Mouse (Mus musculus) brain, embryonic 14.5 days (tissue): ENCODE measurements around the gene Iqck. TPM values are rescaled to one million over a fixed set of nuclear protein-coding genes. Genes with fewer than 3 reads are reported as not detected.

Experiments used
- DNase-seq: peaks from one replicate; pipeline ENCODE4 v3.0.0-alpha.2; 2011; ENCODE audit warnings: low read depth
- CTCF ChIP-seq: fragments of 200-500 bp; IDR thresholded peaks from 2 replicates; pipeline ENCODE4 v1.5.1; 2012; ENCODE audit warnings: inconsistent platforms, mild to moderate bottlenecking, moderate library complexity, borderline replicate concordance; ENCODE audit not compliant: insufficient read depth, insufficient read length; ENCODE audit errors: extremely low read depth
- POLR2A ChIP-seq: fragments of 200-500 bp; IDR thresholded peaks from 2 replicates; pipeline ENCODE4 v1.6.1; 2012; ENCODE audit warnings: mild to moderate bottlenecking, inconsistent platforms, borderline replicate concordance; ENCODE audit not compliant: poor library complexity, insufficient read depth, insufficient read length, severe bottlenecking; ENCODE audit errors: extremely low read depth
- polyA plus RNA-seq: library from polyadenylated mRNA; depleted of rRNA; stranded (reverse); fragments of >200 nt; gene quantifications from 2 replicates; pipeline ENCODE4 v1.2.3, GENCODE M21; 2012

Gene Iqck
- polyA plus RNA-seq, 1 experiment = 4.1 TPM

GRCm38 (mm10) chr7:118989275-118989856 lies 133.8 kb downstream of the Iqck start:
- no peak for TF ChIP-seq CTCF

GRCm38 (mm10) chr7:118990282-118990681 lies 134.7 kb downstream of the Iqck start:
- TF ChIP-seq CTCF = no peak
- TF ChIP-seq POLR2A = no peak
- DNase-seq = peak; percentile 85

More at GRCm38 (mm10) chr7:118989275-118989856, 133.8 kb downstream of the Iqck start:
- no peak for DNase-seq

- TF ChIP-seq CTCF = no peak
- no peak for TF ChIP-seq POLR2A
- peak; percentile 72 for DNase-seq
These were observed 135.9 kb downstream of the Iqck start for GRCm38 (mm10) chr7:118991341-118991884.

- DNase-seq = no peak
- TF ChIP-seq POLR2A (no peak), CTCF (no peak)
These were observed 136.6 kb downstream of the Iqck start for GRCm38 (mm10) chr7:118992080-118992560.

- TF ChIP-seq CTCF = no peak
- TF ChIP-seq POLR2A = no peak
- peak; percentile 90 for DNase-seq
These were observed 137.3 kb downstream of the Iqck start for GRCm38 (mm10) chr7:118992623-118993405.

- peak; percentile 85 for DNase-seq
- TF ChIP-seq POLR2A (no peak), CTCF (no peak)
These were observed 138.2 kb downstream of the Iqck start for GRCm38 (mm10) chr7:118993597-118994230.

- no peak for TF ChIP-seq POLR2A
- no peak for TF ChIP-seq CTCF
- peak; percentile 59 for DNase-seq
These were observed 138.8 kb downstream of the Iqck start for GRCm38 (mm10) chr7:118994231-118994842.

GRCm38 (mm10) chr7:118995007-118995406 lies 139.5 kb downstream of the Iqck start, which contains the start of gene Gprc5b:
Gprc5b (minus strand) TSS chr7:118995211.
- no peak for TF ChIP-seq CTCF
- peak; percentile 86 for TF ChIP-seq POLR2A

GRCm38 (mm10) chr7:118995671-118996070 lies 140.1 kb downstream of the Iqck start:
- TF ChIP-seq POLR2A (no peak), CTCF (no peak)
- no peak for DNase-seq

More at GRCm38 (mm10) chr7:118995007-118995406, 139.5 kb downstream of the Iqck start, which contains the start of gene Gprc5b:
- DNase-seq = peak; percentile 94

- TF ChIP-seq POLR2A = no peak
- peak; percentile 97 for TF ChIP-seq CTCF
- DNase-seq = peak; percentile 92
These were observed 140.7 kb downstream of the Iqck start for GRCm38 (mm10) chr7:118996137-118996837.
